Mouse (Mus musculus): Measurements from ENCODE around the gene Mdm4. TPM values are rescaled to one million over a fixed set of nuclear protein-coding genes. Genes with fewer than 3 reads are reported as not detected.

The Mdm4 gene
- total and polyA plus RNA-seq, 3 experiments: 19.8 to 28.1 TPM; not detected in 1

- Histone ChIP-seq H3K9ac (ENCODE audit: control insufficient read depth, low read depth, low read length, poor library complexity, severe bottlenecking) (no peak overlapping the region), H3K36me3 (ENCODE audit: control insufficient read depth in 1 of 2, insufficient read depth in 2 of 2, low read length in 2 of 2) (no peaks in the 10 kb centered on the region), H3K27me3 (ENCODE audit: control insufficient read depth in 1 of 2, insufficient read depth in 2 of 2, low read length in 2 of 2) (no peaks in the 10 kb centered on the region), H3K4me3 (ENCODE audit: control insufficient read depth in 1 of 2, insufficient read depth in 1 of 2, low read depth in 2 of 2, low read length in 2 of 2) (no peak overlapping the region), H3K9me3 (replicated peaks; ENCODE audit: insufficient read depth, low read length) (no peaks in the 10 kb centered on the region), H3K27ac (ENCODE audit: control insufficient read depth, low read depth, low read length) (no peak overlapping the region), H3K79me2 (ENCODE audit: control insufficient read depth, insufficient read depth, low read length, poor library complexity) (peaks cover 1% of the 10 kb centered on the region; the same call in 1 of the 2 replicates), H3K4me1 (ENCODE audit: control insufficient read depth in 1 of 2, insufficient read depth in 2 of 2, low read length in 2 of 2) (peaks cover 0 to 3% of the 10 kb centered on the region in 2 experiments; a peak in 1 of 4 replicates)
- no peak for DNase-seq (ENCODE audit: low read depth, low spot score)
- TF ChIP-seq CHD1 (IDR thresholded peaks at IDR 0.05; ENCODE audit: low read depth, low read length) (no peak), CHD2 (IDR thresholded peaks at IDR 0.05; ENCODE audit: low read length) (no peak), BHLHE40 (IDR thresholded peaks at IDR 0.05; ENCODE audit: borderline replicate concordance, low read depth, low read length) (no peak), ZNF384 (IDR thresholded peaks at IDR 0.05; ENCODE audit: low read depth, low read length) (no peak), MAX (IDR thresholded peaks at IDR 0.05; ENCODE audit: low read length) (no peak), POLR2AphosphoS5 (IDR thresholded peaks at IDR 0.05; ENCODE audit: borderline replicate concordance, low read depth, low read length) (no peak), TAL1 (IDR thresholded peaks at IDR 0.05; ENCODE audit: low read length) (no peak), NRF1 (IDR thresholded peaks at IDR 0.05; ENCODE audit: insufficient read depth, low read depth, low read length, poor library complexity, severe bottlenecking) (no peak), ETS1 (IDR thresholded peaks at IDR 0.05; ENCODE audit: low read depth, low read length) (no peak), MAFK (IDR thresholded peaks at IDR 0.05; ENCODE audit: borderline replicate concordance, low read depth, low read length) (no peak), GABPA (IDR thresholded peaks at IDR 0.05; ENCODE audit: low read depth, low read length) (no peak)
Measured at GRCm38 (mm10) chr1:133053034-133053433, 22.7 kb upstream of the Mdm4 start.

GRCm38 (mm10) chr1:133051829-133052228, 21.5 kb upstream of the Mdm4 start:
- TF ChIP-seq CTCF (IDR thresholded peaks at IDR 0.05 in 2 of 3, conservative IDR thresholded peaks at IDR 0.05 in 1 of 3; ENCODE audit: control insufficient read depth in 1 of 3, insufficient read depth in 1 of 3, low read depth in 2 of 3, low read length in 3 of 3, poor library complexity in 1 of 3, severe bottlenecking in 1 of 3) (peak; percentile 26 to 53 (median 37); a peak in 5 of 6 replicates), HCFC1 (IDR thresholded peaks at IDR 0.05; ENCODE audit: low read depth, low read length) (no peak)
- Histone ChIP-seq H3K4me1 (ENCODE audit: control insufficient read depth in 1 of 2, insufficient read depth in 2 of 2, low read length in 2 of 2) (peaks cover 0 to 11% of the 10 kb centered on the region in 2 experiments; a peak in 2 of 4 replicates), H3K27ac (ENCODE audit: control insufficient read depth, low read depth, low read length) (no peak overlapping the region), H3K9ac (ENCODE audit: control insufficient read depth, low read depth, low read length, poor library complexity, severe bottlenecking) (no peak overlapping the region), H3K79me2 (ENCODE audit: control insufficient read depth, insufficient read depth, low read length, poor library complexity) (peaks cover 1% of the 10 kb centered on the region; the same call in 1 of the 2 replicates), H3K36me3 (ENCODE audit: control insufficient read depth in 1 of 2, insufficient read depth in 2 of 2, low read length in 2 of 2) (peaks cover 0 to 9% of the 10 kb centered on the region in 2 experiments; a peak in 2 of 4 replicates), H3K4me3 (ENCODE audit: control insufficient read depth in 1 of 2, insufficient read depth in 1 of 2, low read depth in 2 of 2, low read length in 2 of 2) (no peak overlapping the region), H3K27me3 (ENCODE audit: control insufficient read depth in 1 of 2, insufficient read depth in 2 of 2, low read length in 2 of 2) (no peaks in the 10 kb centered on the region), H3K9me3 (replicated peaks; ENCODE audit: insufficient read depth, low read length) (no peaks in the 10 kb centered on the region)
- DNase-seq (ENCODE audit: low read depth, low spot score): no peak

GRCm38 (mm10) chr1:133050001-133050431, 19.7 kb upstream of the Mdm4 start:
- H3K27me3 ChIP-seq (ENCODE audit: control insufficient read depth in 1 of 2, insufficient read depth in 2 of 2, low read length in 2 of 2): no peaks in the 10 kb centered on the region
- no peak for DNase-seq (ENCODE audit: low read depth, low spot score)
- no peak for TF ChIP-seq MXI1 (IDR thresholded peaks at IDR 0.05; ENCODE audit: low read depth, low read length)
- no peak for TF ChIP-seq POLR2A (IDR thresholded peaks at IDR 0.05; ENCODE audit: control insufficient read depth in 1 of 2, insufficient read depth in 1 of 2, low read depth in 1 of 2, low read length in 2 of 2, poor library complexity in 1 of 2)
- TF ChIP-seq ELF1 (IDR thresholded peaks at IDR 0.05; ENCODE audit: low read depth, low read length): no peak
- TF ChIP-seq JUND (IDR thresholded peaks at IDR 0.05; ENCODE audit: low read depth, low read length): no peak
- TF ChIP-seq E2F4 (IDR thresholded peaks at IDR 0.05; ENCODE audit: borderline replicate concordance, low read depth, low read length): no peak
- no peak for TF ChIP-seq SIN3A (IDR thresholded peaks at IDR 0.05; ENCODE audit: low read length)
- no peak for TF ChIP-seq TCF12 (IDR thresholded peaks at IDR 0.05; ENCODE audit: low read depth, low read length)
- TF ChIP-seq MYC (IDR thresholded peaks at IDR 0.05; ENCODE audit: low read depth, low read length): no peak
- no peak for TF ChIP-seq MAZ (IDR thresholded peaks at IDR 0.05; ENCODE audit: low read depth, low read length)
- TF ChIP-seq ZKSCAN1 (IDR thresholded peaks at IDR 0.05; ENCODE audit: low read depth, low read length): no peak
- no peak for TF ChIP-seq ZMIZ1 (IDR thresholded peaks at IDR 0.05; ENCODE audit: low read depth, low read length)
- no peak for TF ChIP-seq MYB (IDR thresholded peaks at IDR 0.05; ENCODE audit: low read depth, low read length)
- TF ChIP-seq GABPA (IDR thresholded peaks at IDR 0.05; ENCODE audit: low read depth, low read length): no peak
- TF ChIP-seq CHD2 (IDR thresholded peaks at IDR 0.05; ENCODE audit: low read length): no peak
- TF ChIP-seq KAT2A (conservative IDR thresholded peaks at IDR 0.05; ENCODE audit: low read depth, low read length): no peak
- TF ChIP-seq TBP (IDR thresholded peaks at IDR 0.05; ENCODE audit: low read depth, low read length): no peak

More at GRCm38 (mm10) chr1:133050001-133050431, 19.7 kb upstream of the Mdm4 start:
- no peak overlapping the region for H3K9ac ChIP-seq (ENCODE audit: control insufficient read depth, low read depth, low read length, poor library complexity, severe bottlenecking)
- no peak overlapping the region for H3K27ac ChIP-seq (ENCODE audit: control insufficient read depth, low read depth, low read length)
- peaks cover 6% of the 10 kb centered on the region for H3K79me2 ChIP-seq (ENCODE audit: control insufficient read depth, insufficient read depth, low read length, poor library complexity)
- H3K36me3 ChIP-seq (ENCODE audit: control insufficient read depth in 1 of 2, insufficient read depth in 2 of 2, low read length in 2 of 2): peaks cover 0 to 9% of the 10 kb centered on the region in 2 experiments; a peak in 2 of 4 replicates
- no peak overlapping the region for H3K4me3 ChIP-seq (ENCODE audit: control insufficient read depth in 1 of 2, insufficient read depth in 1 of 2, low read depth in 2 of 2, low read length in 2 of 2)
- no peaks in the 10 kb centered on the region for H3K9me3 ChIP-seq (replicated peaks; ENCODE audit: insufficient read depth, low read length)
- peaks cover 0 to 11% of the 10 kb centered on the region in 2 experiments; a peak in 3 of 4 replicates for H3K4me1 ChIP-seq (ENCODE audit: control insufficient read depth in 1 of 2, insufficient read depth in 2 of 2, low read length in 2 of 2)

Measured in MEL (cell line).